Mouse (Mus musculus): Measurements from ENCODE around the gene Pknox1.

GRCm38 (mm10) chr17:31563632-31564014 is 911 bp upstream of the Pknox1 start:
- no peak for TF ChIP-seq GATA1 (IDR thresholded peaks at IDR 0.05; ENCODE audit: borderline replicate concordance, low read length)
- TF ChIP-seq CTCF (IDR thresholded peaks at IDR 0.05; ENCODE audit: low read depth, low read length) = no peak

Data from G1E (cell line).